Mouse (Mus musculus) megakaryocyte, embryonic 14.5 days (primary cell): ENCODE results near the gene Gprin1.

Experiments
- FLI1 ChIP-seq: IDR thresholded peaks from 2 replicates; pipeline ENCODE4 v1.6.1; 2012; ENCODE audit warnings: low read length, inconsistent platforms, mixed read lengths
- GATA1 ChIP-seq: IDR thresholded peaks from 3 replicates; pipeline ENCODE4 v1.6.1; 2012; ENCODE audit warnings: mixed read lengths, low read length, inconsistent platforms, borderline replicate concordance

GRCm38 (mm10) chr13:54687575-54688424 lies 61.9 kb downstream of the Gprin1 start:
- TF ChIP-seq FLI1 (no peak), GATA1 (no peak)
